Mouse (Mus musculus) testis, adult 2 months (tissue): ENCODE results near the gene Wee1.

ENCODE experiments used
- CTCF ChIP-seq: fragments of 200-500 bp; IDR thresholded peaks from 2 replicates; pipeline ENCODE4 v1.5.1; 2012; ENCODE audit warnings: low read depth, mild to moderate bottlenecking, inconsistent platforms, low read length, moderate library complexity; ENCODE audit not compliant: control insufficient read depth, insufficient read depth, insufficient replicate concordance
- POLR2A ChIP-seq: fragments of 200-500 bp; IDR thresholded peaks from 2 replicates; pipeline ENCODE4 v1.6.1; 2012; ENCODE audit warnings: low read depth, mild to moderate bottlenecking, inconsistent platforms, low read length, moderate library complexity; ENCODE audit not compliant: control insufficient read depth

DNA sequence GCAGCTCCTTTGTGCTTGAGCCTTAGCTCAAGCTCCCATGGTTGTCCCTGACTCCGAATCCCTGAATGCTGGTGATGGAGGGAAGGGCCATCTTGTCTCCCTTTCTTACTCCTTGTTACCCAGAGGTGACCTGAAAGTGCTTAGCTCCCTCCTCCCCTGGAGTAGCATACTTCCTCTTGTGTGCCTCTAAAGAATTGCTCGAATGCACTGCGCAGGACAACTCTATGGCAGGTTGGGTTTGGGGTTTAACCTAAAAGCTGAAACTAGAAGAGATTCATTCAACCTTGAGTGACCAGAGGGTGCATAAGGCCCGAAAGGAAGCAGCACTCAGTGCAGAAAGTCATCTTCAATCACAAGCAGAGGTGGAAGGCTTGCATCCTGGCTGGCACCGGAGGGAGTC, 31.0 kb downstream of the Wee1 start:
- TF ChIP-seq CTCF, result no peak
- TF ChIP-seq POLR2A, result no peak
